Mouse (Mus musculus) adrenal gland, adult 10 weeks (tissue): ENCODE results near the gene Prm2. TPM values are rescaled to one million over a fixed set of nuclear protein-coding genes. Genes with fewer than 3 reads are reported as not detected.

Source experiments
- polyA plus RNA-seq: library from polyadenylated mRNA; stranded (reverse); fragments of 350-450 nt; fragmentation: Illumina TruSeq; extraction: RNeasy Lipid Tissue Mini Kit (QIAGEN cat#74804); gene quantifications from one replicate; pipeline ENCODE4 v1.2.3, GENCODE M21; 2014; ENCODE audit warnings: low read depth, low replicate concordance

Gene Prm2
- polyA plus RNA-seq: not detected

GRCm38 (mm10) chr16:10796034-10796433 lies at the start of gene Prm2:
Gene Prm2 (minus strand): TSS chr16:10796134.

GRCm38 (mm10) chr16:10834911-10835587 lies 39.1 kb upstream of the Prm2 start, which contains the start of gene Rmi2:
Gene Rmi2 (plus strand): TSS chr16:10835059.

GRCm38 (mm10) chr16:10812865-10813371 lies 17.0 kb upstream of the Prm2 start, which contains the start of gene Gm11172:
Gene Gm11172 (plus strand): TSS chr16:10812915.

GRCm38 (mm10) chr16:10805789-10806527 lies 10.0 kb upstream of the Prm2 start, which contains the start of gene Prm1:
Gene Prm1 (minus strand): TSS chr16:10805839.

GRCm38 (mm10) chr16:10790702-10791101 lies 5.2 kb downstream of the Prm2 start, which contains the start of gene Prm3:
Gene Prm3 (minus strand): TSS chr16:10790914.

GRCm38 (mm10) chr16:10788271-10788670 lies 7.7 kb downstream of the Prm2 start, which contains the start of gene Tnp2:
Gene Tnp2 (minus strand): TSS chr16:10788660.

GRCm38 (mm10) chr16:10785371-10786231 lies 10.3 kb downstream of the Prm2 start, which contains the start of gene Socs1:
Gene Socs1 (minus strand): TSS chr16:10785536.

Other genes starting within 250 kb of the Prm2 start
- gene Socs1, start 10.6 kb downstream of the Prm2 start, polyA plus RNA-seq: 0.47 TPM
- not detected for gene Tnp2, start 7.5 kb downstream of the Prm2 start, polyA plus RNA-seq
- gene Prm3, start 5.2 kb downstream of the Prm2 start, polyA plus RNA-seq: not detected
- not detected for gene Prm1, start 9.7 kb upstream of the Prm2 start, polyA plus RNA-seq
- not detected for gene Gm11172, start 16.8 kb upstream of the Prm2 start, polyA plus RNA-seq
- gene Rmi2, start 38.9 kb upstream of the Prm2 start, polyA plus RNA-seq: not detected